Mouse (Mus musculus) embryonic facial prominence, embryonic 12.5 days (tissue): Measurements from ENCODE around the gene Syt10. TPM values are rescaled to one million over a fixed set of nuclear protein-coding genes. Genes with fewer than 3 reads are reported as not detected.
"Not testable (repeated sequence)": the region's sequence is repeated elsewhere in the genome, so short reads cannot be mapped to it uniquely, and the experiment has no call there.

Experiments used
- ATAC-seq: fragments of 200-750 bp; cut with Nextera tagmentation; 2 replicates; pipeline ENCODE4 v1.8.0; 2017; ENCODE audit not compliant: insufficient number of reproducible peaks, insufficient read depth, low FRiP score, low TSS enrichment
- H3K27ac ChIP-seq: fragments of 300-500 bp; sonication (generic); 2 replicates; pipeline ENCODE4 v1.5.1; 2016; ENCODE audit warnings: mild to moderate bottlenecking
- H3K27me3 ChIP-seq: fragments of 300-500 bp; sonication (generic); 2 replicates; pipeline ENCODE4 v1.6.1; 2016; ENCODE audit warnings: mild to moderate bottlenecking, moderate library complexity
- H3K36me3 ChIP-seq: fragments of 300-500 bp; sonication (generic); 2 replicates; pipeline ENCODE4 v1.6.1; 2016; ENCODE audit warnings: mild to moderate bottlenecking
- H3K4me1 ChIP-seq: fragments of 300-500 bp; sonication (generic); 2 replicates; pipeline ENCODE4 v1.6.1; 2016
- H3K4me2 ChIP-seq: fragments of 300-500 bp; sonication (generic); replicated peaks from 2 replicates; pipeline ENCODE4 v1.6.1; 2016; ENCODE audit warnings: mild to moderate bottlenecking, moderate library complexity
- H3K4me3 ChIP-seq: fragments of 300-500 bp; sonication (generic); 2 replicates; pipeline ENCODE4 v1.5.1; 2016; ENCODE audit warnings: mild to moderate bottlenecking
- H3K9ac ChIP-seq: fragments of 300-500 bp; sonication (generic); 2 replicates; pipeline ENCODE4 v1.6.1; 2016; ENCODE audit warnings: mild to moderate bottlenecking, moderate library complexity
- H3K9me3 ChIP-seq: fragments of 300-500 bp; sonication (generic); 2 replicates; pipeline ENCODE4 v1.6.1; 2016; ENCODE audit warnings: mild to moderate bottlenecking, moderate library complexity
- WGBS: fragments of 180-500 bp; shearing (Covaris S2); methylation state at CpG from one replicate; pipeline ENCODE4 v1.1.7; 2016; 5-methylcytosine and 5-hydroxymethylcytosine counted together
- microRNA-seq: library from miRNA; unstranded; fragments of <30 nt; microRNA quantifications from one replicate; pipeline ENCODE4, GENCODE M21; 2017
- polyA plus RNA-seq: library from polyadenylated mRNA; unstranded; fragments of >200 nt; fragmentation: Nextera tagmentation; extraction: Ambion mirVana; gene quantifications from 2 replicates; pipeline ENCODE4 v1.2.1, GENCODE M21; 2016

Syt10 gene
- polyA plus RNA-seq: not detected in 2 replicates

DNA sequence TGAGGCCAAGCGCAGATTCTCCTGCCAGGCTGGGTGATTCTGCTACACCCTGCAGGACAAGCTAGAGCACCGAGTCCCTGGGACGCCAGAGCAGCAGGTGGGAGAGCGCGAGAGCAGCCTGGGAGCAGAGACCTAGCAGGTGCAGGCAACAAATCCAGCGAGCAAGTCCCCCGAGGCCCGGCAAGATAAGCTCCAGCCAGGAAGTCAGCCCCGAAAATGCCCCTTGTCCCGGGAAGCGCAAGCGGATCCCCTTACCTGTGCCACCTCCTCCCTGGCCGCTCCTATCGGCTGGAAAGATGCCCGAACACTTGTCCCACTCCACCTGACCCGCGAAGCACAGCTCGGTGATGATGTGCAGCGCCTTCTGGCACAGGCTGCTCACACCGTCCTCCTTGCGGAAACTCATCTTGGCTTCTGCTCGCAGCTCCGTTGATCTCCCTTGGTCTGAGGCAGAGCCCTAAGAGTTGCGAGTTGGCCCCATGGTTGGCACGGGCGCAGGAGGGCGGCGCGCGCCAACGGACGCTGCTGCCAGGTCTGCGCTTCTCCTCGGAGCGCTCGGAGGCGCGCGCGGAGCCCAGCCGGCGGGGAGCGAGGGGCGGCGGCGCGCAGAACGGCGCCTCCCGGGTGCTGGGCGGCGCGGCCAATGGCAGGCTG is at the start of gene Syt10:
Gene Syt10, minus strand, starts transcription at position 497 of the 654 bp plus-strand sequence.
- H3K4me3 ChIP-seq: peak within 1 kb of the TSS; percentile 46
- H3K4me2 ChIP-seq: peak within 1 kb of the TSS; percentile 89
- WGBS: 2% methylated on average over 46 of the region's 53 CpGs
- peaks cover 8% of the 10 kb centered on the region for H3K4me1 ChIP-seq
- ATAC-seq: 0 out of 2 replicates have a peak, but pooled peaks have one; percentile 15
- no peaks in the 10 kb centered on the region for H3K36me3 ChIP-seq
- H3K27ac ChIP-seq: no peak within 1 kb of the TSS
- H3K9ac ChIP-seq: peak within 1 kb of the TSS; percentile 45; the same call in 1 of the 2 replicates
- no peaks in the 10 kb centered on the region for H3K9me3 ChIP-seq
- peaks cover 37% of the 10 kb centered on the region for H3K27me3 ChIP-seq

GRCm38 (mm10) chr15:89883799-89884198 is 42.1 kb upstream of the Syt10 start:
- ATAC-seq: no peak
- Histone ChIP-seq H3K36me3 (no peaks in the 10 kb centered on the region), H3K4me2 (no peak overlapping the region), H3K4me1 (no peaks in the 10 kb centered on the region), H3K27ac (no peak overlapping the region), H3K9ac (no peak overlapping the region), H3K9me3 (no peaks in the 10 kb centered on the region), H3K4me3 (no peak overlapping the region), H3K27me3 (no peaks in the 10 kb centered on the region)
- 90% methylated on average over 2 of the region's 2 CpGs for WGBS

GRCm38 (mm10) chr15:89878981-89879380 is 37.3 kb upstream of the Syt10 start:
- no peak overlapping the region for H3K27ac ChIP-seq
- 89% methylated on average over 2 of the region's 2 CpGs for WGBS
- H3K9ac ChIP-seq: no peak overlapping the region
- no peaks in the 10 kb centered on the region for H3K4me1 ChIP-seq
- H3K4me3 ChIP-seq: no peak overlapping the region
- no peak overlapping the region for H3K4me2 ChIP-seq
- no peak for ATAC-seq
- H3K9me3 ChIP-seq: no peaks in the 10 kb centered on the region
- no peaks in the 10 kb centered on the region for H3K27me3 ChIP-seq
- no peaks in the 10 kb centered on the region for H3K36me3 ChIP-seq

- no peak overlapping the region for H3K4me3 ChIP-seq
- no peak overlapping the region for H3K4me2 ChIP-seq
- WGBS: 50% methylated on average over 10 of the region's 10 CpGs
- no peaks in the 10 kb centered on the region for H3K9me3 ChIP-seq
- no peaks in the 10 kb centered on the region for H3K27me3 ChIP-seq
- no peaks in the 10 kb centered on the region for H3K36me3 ChIP-seq
- H3K9ac ChIP-seq: no peak overlapping the region
- ATAC-seq: no peak
- H3K4me1 ChIP-seq: no peaks in the 10 kb centered on the region
- H3K27ac ChIP-seq: no peak overlapping the region
Measured at GRCm38 (mm10) chr15:89816098-89816497, 25.6 kb downstream of the Syt10 start.

DNA sequence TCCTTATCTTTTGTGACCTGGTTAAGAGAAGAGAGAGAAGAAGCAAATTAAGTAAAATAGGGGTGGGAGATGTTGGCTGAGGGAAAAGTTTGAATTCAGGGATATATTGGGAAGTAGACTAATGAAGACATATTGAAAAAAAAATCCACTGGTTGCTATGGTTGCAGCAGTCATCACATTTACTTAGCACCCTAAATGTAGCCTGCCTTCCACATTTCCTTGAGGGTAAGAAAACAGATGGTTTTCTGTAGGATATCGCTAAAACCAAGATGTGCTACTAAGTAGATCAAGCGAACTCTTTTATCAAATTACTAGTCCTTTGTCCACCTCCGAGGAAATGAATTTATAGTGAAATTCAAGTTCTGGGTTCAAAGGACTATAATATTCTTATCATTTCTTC is 37.2 kb downstream of the Syt10 start:
- H3K4me1 ChIP-seq: no peaks in the 10 kb centered on the region
- H3K4me2 ChIP-seq: no peak overlapping the region
- 89% methylated on average over 3 of the region's 3 CpGs for WGBS
- ATAC-seq: no peak
- H3K9ac ChIP-seq: no peak overlapping the region
- H3K27me3 ChIP-seq: no peaks in the 10 kb centered on the region
- no peaks in the 10 kb centered on the region for H3K9me3 ChIP-seq
- H3K4me3 ChIP-seq: no peak overlapping the region
- H3K36me3 ChIP-seq: no peaks in the 10 kb centered on the region
- H3K27ac ChIP-seq: no peak overlapping the region

DNA sequence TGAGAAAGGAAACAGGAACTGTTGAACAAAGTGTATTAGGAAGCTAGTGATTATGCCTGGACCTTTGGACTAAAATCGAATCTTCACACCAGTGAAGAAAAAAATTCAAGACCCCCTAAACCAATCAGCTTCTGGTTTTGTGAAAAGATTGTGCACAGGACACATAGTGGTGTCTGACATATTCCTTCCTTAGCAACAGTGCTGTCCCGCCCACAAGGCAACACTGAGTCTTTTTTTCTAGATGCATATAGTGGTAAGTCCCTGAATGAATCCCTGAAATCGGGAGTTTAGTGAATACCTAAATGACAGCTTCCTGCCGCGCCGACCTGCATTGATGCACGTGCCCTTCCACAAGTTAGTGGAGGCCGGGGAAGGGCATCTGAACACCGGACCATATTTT is 61.7 kb downstream of the Syt10 start:
- Histone ChIP-seq H3K4me2 (no peak overlapping the region), H3K27ac (no peak overlapping the region), H3K27me3 (no peaks in the 10 kb centered on the region), H3K9me3 (no peaks in the 10 kb centered on the region), H3K4me3 (no peak overlapping the region), H3K36me3 (no peaks in the 10 kb centered on the region), H3K9ac (no peak overlapping the region), H3K4me1 (no peaks in the 10 kb centered on the region)
- no peak for ATAC-seq
- WGBS: 84% methylated on average over 9 of the region's 9 CpGs

- not testable (repeated sequence) for H3K4me1 ChIP-seq, H3K27me3 ChIP-seq, H3K27ac ChIP-seq, H3K4me2 ChIP-seq, ATAC-seq, H3K36me3 ChIP-seq, H3K4me3 ChIP-seq, H3K9ac ChIP-seq, H3K9me3 ChIP-seq
- 90% methylated on average over 13 of the region's 13 CpGs for WGBS
Measured at GRCm38 (mm10) chr15:89766016-89766415, 75.6 kb downstream of the Syt10 start.

DNA sequence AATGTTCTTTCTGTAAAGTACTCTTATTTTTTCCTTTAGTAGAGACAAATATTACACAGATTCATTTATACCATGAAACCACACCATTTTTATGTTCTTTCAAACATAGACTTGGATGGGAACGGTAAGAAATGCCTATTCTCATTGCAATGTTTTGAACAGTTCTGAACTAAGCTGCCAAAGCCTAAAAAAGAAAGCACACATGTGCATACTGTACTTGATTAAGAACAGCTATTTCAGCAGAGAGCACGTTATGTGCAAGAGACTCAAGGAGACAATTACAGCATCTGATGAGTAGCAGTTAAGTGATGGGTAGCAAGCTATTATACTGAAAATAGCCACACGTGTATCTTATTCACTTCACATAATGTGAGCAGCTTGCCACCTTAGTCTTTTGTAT is 108.0 kb downstream of the Syt10 start:
- H3K4me2 ChIP-seq: no peak overlapping the region
- 76% methylated on average over 3 of the region's 3 CpGs for WGBS
- no peak for ATAC-seq

More for the DNA sequence above, 108.0 kb downstream of the Syt10 start:
- no peaks in the 10 kb centered on the region for H3K36me3 ChIP-seq
- no peak overlapping the region for H3K27ac ChIP-seq
- no peak overlapping the region for H3K4me3 ChIP-seq
- H3K9me3 ChIP-seq: no peaks in the 10 kb centered on the region
- no peaks in the 10 kb centered on the region for H3K4me1 ChIP-seq
- no peak overlapping the region for H3K9ac ChIP-seq
- H3K27me3 ChIP-seq: no peaks in the 10 kb centered on the region

Small RNA genes lying within 50 kb of the gene (microRNA-seq; reads per million reads assigned to microRNA genes)
- not detected for gene Gm24643

Other genes starting within 250 kb of the Syt10 start
- gene Rabl2, start 249.9 kb downstream of the Syt10 start, polyA plus RNA-seq: 51.4 and 52.0 TPM in 2 replicates